Mouse (Mus musculus) embryo, embryonic 11 days (tissue): ENCODE measurements at regions not wholly inside any gene's neighbourhood (a gene's known extent, or its start where the extent isn't known, plus 50 kb on each side); places are given as distances from the start of the nearest gene placed in this dataset.

Experiments used
- DNase-seq: peaks from one replicate; pipeline ENCODE4 v3.0.0-alpha.2; 2015

DNA sequence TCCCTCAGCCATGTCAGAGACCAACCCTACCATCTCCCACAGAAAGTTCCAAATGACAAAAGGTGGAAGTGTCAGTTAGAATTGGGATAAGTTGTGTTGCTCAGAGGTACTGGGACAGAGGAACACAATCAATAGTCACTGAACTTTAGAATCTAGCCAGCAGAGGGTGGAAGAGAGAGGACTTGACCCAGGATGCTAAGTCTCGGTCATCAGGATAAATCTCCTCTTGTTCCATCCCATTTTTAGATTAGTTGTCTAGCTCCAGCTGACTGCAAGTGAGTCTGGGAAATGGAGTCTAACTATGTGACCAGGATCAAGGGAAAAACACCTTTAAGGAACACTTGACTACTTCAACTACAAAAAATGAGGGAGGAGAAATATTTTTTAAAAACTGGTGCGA, 91.5 kb downstream of the Fam84b start:
- DNase-seq: peak; percentile 5

DNA sequence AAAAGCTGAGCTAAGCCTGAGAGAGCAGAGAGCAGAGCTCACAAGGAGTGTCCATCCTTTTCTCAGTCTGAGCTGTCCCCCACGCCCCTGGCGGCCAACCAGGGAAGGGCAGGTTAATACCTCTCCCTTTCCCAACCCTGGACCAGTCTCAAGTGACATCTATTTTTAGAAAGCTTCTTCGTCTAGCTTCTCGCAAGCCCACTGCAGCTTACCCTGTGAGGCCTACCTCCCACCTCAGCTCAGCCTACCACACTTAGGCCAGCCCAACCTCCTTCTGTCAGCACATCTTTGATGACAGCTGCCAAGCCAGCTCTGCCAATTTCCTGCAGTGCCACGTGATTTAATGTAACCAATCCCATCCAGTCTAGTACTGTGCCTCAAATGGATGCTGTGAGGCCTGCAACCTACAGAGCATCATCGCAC, 93.6 kb downstream of the Fam84b start:
- DNase-seq: peak; percentile 69

DNA sequence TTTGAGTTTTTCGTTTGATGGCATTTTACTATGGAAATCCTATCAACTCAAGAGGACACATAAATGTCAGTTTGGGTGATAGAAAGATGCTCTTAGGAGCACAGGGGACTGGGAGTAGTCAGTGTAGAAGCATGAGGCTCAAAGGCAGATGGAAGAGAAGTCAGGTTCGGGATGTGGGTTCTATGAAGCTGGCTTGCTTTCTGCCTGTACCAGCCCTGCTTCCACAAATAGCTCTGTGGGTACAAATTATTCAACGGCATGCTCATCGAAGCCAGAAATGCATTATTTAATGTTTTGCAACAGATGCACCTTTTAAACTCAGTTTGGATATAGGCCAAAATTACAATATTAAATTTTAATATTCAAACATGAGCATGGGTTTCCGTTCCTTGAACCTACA, 99.3 kb downstream of the Fam84b start:
- no peak for DNase-seq

DNA sequence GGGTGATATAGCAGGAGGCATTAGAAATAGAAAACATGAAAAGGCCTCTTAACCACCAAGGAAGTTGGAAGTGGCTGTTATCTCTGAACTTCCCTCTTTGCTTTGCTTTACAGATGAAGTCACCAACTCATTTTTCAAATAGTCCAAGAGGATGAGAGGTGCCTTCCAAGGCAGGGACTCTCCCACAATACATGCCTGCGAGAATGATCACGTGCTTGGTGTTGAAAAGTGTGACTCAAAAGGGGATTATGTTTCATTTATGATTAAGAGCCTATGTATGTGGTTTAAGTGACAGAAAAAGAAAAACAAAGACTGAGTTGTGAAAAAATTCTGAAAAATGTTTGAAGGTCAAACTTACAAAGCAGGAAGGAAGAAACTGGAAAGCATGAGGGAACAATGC, 114.0 kb downstream of the Fam84b start:
- no peak for DNase-seq

DNA sequence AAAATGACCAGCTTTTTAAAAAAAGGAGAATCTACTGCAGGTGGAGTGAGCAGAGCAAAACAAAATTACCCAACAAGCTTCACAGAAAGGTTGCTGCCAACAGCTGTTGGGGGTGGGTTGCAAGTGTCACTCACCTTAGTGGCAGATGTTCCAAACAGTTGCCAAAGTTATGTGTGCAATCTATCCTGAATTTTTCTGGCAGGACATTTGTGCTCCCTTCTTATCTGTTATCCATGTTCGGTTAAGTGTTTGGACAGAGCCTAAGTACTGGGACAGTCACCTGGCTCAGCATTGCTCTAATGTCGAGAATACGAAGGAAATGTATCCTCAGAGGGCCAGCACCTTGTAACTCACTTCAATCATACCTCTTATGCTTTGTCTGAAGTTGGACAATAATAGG, 115.3 kb downstream of the Fam84b start:
- DNase-seq: no peak

DNA sequence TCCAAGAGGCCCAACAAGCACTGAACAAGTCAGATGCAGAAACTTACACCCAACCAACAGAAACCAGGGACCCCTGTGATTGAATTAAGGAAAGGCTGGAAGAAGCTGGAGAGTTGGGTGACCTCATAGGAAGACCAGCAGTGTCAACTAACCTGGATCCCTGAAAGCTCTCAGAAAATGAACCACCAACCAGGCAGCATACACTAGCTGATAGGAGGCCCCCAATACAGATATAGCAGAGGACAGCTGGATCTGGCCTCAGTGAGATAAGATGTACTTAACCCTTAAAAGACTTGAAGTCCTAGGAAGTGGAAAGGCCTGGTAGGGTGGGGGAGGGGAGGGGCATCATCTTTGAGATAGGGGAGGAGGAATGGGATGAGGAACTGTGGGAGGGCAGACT, 121.2 kb downstream of the Fam84b start:
- no peak for DNase-seq

DNA sequence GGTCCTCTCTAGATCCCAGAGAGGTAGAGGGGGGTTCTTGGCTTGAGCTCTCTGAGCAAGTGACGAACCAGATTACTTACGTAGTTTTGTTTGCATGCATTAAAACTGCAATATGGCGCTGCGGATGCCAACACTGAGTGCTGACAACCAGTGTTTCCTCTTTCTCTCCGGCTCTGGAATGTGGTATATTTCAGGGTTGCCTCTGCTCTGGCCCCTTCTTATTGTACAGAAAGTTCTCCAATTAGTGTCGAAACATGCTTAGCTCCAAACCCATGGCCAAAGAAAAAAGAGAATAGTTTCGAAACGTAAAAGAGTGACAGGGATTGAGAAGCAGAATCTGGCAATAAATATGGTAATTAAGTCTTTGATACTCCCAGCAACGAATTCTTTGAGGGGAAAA, 124.8 kb downstream of the Fam84b start:
- DNase-seq: no peak

DNA sequence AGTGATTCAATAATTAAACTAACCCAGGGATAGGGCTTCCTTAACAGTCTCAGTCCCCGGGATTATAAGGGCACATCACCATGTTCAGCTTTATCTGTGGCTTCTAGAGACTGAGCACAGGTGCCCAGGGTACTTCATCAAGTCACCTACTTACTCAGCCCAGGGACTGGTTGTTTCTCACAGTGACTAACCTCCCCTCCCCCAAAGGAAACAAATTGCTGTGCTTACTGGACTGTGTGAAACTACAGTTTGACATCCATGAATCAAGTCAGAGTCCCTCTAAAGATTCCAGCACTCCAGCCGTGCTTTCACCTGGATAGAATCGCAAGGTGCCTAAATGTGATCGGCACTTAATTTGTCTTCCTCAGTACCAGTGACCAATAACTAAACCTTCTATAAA, 125.2 kb downstream of the Fam84b start:
- no peak for DNase-seq

DNA sequence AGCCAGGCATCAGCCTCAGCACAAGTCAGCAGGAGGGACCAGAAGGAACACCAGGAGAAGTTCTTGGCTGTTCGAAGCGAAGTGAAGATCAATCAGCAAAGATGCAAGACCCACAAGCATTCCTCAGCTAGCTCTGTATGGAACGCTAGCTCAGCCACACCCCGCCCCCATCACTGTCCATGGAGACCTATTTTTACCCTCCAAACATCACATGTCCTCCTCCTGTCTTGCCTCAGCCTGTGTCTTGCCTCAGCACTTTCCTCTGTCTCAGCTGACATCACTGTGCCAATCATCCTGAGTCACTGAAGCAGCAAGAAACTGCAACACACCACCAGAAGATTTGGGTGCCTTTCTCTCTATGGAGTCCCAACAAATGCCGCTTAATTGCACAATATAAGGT, 134.2 kb downstream of the Fam84b start:
- DNase-seq: no peak

DNA sequence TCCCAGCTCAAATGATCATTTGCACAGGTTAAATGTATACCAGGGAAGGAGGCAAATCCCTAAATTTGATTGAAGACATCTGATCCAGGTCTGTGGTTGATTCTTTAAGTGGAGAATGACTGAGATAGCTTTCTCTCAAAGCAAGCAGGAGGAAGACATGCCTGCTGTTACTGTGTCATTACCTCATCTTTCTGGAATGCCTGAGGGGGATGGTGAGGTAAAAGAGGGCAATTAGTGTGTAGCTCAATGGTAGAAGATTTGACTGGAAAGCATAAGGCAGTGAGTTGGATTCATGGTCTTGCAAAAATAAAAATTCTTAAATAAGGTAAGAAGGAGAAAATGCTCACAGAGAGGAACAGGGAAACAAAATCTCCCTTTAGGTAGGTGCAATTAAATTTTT, 144.9 kb downstream of the Fam84b start:
- peak; percentile 64 for DNase-seq

DNA sequence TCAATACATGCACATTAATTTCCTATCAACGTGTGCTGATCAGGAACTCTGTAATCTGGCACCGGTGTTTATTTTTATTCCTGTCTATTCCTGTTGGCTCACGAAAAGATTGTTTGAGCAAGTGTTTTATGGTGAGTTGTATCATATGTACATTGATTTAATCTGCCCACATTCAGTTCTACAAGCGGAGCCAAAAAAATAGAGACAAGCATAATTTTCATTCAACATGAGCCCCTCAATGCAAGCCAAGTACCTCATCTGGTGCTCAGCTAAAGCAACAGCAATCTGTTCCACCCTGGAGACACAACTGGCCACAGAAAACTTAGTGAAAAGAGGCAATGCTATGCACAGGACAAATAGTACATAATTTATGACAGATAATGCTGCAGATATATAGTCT, 147.6 kb downstream of the Fam84b start:
- no peak for DNase-seq

DNA sequence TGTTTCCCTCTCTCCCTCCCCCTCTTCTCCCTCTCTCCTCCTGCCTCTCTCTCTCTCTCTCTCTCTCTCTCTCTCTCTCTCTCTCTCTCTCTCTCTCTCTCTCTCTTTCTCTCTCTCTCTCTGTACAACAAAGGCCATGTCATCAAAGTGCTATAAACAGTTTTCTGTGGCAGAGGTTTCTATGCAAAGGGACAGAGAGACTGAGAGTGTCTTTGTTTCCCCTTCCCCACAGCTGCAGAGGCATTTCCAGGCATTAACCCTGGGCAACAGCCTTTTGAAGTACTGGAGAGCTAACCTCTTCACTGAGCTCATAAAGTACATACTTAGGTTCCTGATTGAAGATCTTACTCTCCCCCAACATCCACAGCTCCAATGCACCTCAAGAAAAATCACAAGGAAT, 152.3 kb downstream of the Fam84b start:
- DNase-seq: no peak

DNA sequence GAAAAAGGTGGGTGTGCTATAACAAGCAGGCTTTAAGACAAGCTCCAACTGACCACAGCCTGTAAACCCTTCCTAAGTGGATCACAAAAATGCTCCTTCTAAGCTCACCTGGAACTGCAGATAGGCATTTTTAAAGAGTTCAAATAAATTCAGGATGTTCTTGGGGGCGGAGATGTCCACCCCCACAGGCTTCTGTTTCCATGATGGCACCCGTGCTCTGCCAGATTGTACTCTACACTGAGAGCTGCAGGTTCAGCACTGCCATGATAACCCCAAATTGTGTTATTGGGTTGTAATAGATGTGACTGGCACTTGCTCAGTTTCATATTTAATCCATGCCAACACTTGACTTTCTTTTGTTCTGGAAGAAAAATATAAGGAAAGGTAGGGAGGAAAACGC, 158.8 kb downstream of the Fam84b start:
- no peak for DNase-seq

DNA sequence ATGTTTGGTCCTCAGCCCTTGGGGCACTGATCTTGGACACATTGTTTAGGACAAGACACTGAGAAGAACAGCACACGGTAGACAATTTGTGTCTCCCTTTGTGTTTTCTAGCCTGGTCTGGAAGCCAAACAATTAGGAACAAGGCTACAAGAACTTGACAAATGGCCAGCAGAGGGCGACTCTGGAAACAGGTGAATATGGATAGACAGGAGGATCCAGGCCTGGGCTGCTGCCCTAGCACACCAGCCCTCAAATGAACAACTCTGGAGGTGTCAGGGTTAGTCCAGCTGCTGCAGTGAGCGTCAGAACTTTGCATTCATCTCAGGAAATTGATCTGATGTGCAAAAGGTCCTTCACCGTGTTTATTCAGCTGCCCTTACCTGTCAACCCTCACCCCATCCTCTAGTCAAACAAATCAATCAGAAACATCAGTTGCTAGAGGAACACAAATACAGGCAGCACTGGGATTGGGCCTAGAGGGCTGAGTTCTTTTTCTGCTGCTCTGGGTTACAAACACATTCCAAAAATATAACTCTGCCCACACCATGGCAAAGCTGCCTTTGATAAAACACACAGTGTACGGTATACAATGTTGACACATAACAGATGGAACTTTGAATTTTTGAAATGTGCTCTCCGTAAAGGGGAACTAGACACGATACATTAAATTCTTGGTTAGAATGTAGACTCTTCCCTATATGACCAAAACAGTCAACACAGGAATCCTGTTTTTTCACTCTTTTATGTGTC, 159.7 kb downstream of the Fam84b start:
- peak; percentile 61 for DNase-seq

DNA sequence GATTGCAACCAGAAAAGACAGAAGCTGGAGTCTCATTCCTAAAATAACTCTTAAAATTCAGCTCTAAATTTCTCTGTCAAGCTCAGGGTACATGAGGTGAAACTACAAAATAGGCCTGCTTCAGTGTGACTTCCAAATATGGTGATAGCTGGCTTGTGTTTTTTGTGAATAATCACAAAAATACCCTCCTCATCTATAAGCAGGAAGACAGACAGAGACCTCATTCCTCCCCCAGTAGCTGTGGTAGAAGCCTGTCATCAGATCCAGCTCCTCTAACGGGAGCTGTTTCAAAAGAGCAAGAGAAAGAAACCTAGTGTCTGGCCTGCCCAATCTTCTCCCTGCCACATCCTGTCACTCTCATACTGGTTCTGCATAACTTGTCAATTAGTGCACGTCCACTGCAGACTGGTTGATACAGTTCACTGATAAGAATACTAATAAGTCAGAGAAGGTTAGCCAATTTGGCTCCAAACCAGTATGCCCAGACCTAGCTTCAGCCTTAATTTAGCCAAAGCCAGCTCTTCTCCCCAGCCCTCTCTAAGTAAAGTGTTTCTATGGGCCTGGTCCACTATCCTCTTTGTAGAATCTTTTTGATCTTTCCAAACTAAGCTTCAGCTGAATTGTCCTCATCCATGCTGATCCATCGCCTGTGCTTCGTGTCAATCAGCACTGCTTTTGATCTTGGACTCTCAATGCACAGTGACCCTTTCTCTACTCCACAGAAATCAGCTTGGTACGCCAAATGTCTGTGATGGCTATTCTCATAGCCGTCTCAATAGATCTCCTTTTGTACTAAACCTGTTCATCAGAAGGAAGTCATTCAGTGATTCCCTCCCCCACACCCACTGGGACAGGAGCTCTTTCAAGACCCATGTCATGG, 160.6 kb downstream of the Fam84b start:
- DNase-seq: no peak

DNA sequence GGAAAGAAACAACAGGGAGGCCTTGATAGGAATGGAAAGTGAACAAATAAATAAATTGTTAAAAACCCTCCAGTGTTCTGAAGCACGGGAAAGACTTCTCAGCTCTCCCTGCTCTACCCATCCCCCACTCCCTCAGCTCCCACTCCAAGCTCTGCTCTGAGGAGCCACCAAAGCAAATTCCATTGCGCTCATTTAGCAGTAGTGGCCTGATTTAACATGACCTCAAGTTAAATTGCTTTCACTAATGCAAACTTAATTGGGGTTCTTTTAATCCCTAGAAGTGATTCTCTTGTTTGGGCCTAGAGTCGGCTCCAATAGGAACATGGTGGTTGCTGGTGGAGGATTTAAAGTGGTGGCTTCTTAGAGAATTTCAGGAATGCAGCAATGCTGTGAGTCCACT, 161.4 kb downstream of the Fam84b start:
- peak; percentile 35 for DNase-seq

DNA sequence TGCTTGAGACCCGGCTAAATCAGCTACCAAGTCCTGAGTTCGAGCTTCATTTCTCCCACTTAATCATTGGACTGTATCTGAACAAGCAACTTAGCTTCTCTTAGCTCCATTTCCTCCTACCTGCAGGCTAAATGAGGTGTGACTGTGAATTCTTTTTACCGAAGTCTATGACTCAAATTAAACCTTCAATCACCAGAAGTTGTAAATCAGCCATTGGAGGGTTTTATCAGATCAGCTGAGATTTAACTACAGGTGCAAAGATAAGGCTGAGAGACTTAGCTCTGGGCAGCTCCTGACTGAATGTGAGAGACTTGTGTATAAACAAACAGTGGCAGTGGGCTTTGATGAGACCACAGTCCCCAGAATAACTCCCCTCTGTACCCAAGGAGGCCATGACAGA, 176.2 kb downstream of the Fam84b start:
- no peak for DNase-seq

DNA sequence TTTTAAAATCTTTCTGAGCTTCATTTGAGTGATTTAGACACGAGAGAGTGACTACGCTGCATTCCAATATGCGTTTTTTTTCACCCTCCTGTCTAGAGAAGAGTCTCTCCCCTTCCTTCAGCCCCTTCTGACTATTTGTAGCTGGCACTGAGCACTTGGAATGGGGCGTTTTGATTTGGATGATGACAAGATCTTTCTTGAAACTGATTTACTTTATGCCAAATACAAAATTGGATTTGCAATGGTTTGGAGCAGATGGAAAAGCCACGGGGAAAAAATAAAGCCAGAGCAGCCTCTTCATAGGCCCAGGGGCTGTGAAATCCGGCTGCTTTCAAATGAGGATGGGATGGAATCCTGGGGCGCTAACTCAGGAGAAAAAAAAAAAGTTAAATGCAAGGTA, 196.0 kb downstream of the Fam84b start:
- no peak for DNase-seq

DNA sequence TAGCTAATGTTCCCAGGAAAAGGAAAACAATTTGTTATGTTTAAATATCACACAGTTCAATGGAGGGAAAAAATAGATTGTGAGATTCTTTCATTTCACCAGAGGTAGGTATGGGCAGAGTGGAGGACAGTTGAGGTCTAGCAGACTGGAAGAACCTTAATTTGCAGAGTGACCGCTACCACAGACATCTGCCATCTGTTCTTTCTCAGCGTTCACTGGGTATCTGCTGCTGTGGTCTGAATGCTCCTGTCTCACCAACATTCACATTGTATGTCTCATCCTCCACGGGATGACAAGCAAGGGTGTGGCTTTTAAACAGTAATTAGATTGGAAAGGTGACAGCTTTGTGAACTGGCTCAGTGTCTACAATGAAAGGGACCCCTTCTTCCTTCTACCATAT, 198.5 kb downstream of the Fam84b start:
- DNase-seq: no peak

DNA sequence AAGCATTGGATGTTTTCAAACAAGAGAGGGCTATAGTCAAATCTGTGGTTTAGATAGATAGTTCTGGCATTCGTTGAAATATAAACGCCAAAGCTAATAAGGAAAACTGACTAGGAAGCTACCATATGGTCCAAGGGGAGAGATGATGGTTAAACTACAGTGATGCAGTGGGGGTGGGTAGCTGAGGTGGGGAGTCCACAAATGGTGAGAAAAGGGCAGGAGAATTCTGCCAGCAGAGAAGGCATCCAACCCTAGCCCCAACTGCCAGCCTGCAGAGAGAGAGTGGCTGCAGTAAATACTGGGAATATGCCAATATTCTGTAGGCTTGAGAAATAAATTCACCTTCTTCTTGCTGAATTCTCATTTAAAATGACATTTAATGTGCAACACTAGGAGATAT, 204.3 kb downstream of the Fam84b start:
- DNase-seq: no peak

DNA sequence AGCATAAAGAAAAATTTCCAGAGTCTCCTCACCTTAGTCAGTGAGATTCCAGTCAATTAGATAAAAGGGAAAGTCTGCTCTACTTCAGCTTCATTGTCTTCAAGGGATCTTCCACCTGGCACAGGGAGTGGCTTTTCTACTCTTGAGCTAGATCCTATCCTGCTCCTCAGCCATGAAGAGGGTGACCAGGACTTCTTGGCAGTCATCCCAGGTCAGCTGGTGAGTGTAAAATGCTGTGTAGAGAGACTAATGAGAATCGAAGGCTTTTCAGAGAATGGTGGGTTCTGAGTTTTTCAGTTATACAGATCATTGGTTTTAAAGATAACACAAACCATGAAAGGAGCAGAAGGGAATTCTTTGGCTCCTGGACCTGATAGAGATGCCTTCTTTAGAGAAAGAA, 211.8 kb downstream of the Fam84b start:
- DNase-seq: no peak

DNA sequence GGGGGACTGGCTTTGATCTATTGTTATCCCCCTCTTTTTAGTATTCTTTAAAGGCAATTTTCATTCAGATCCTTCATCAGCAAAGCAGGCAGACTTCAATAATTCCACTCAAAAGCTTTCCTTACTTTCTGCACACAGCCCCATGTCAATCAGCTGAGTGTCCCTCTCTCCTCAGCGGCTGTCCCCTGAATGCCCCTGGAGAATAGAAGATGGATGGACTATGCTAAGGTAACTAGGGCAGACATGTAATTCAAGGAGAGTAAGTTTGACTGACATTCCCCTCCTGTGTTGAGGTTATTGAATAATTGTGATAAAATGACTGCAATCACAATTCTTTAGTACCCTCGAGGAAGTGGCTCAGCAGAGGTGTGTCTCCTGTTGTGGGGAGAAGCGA, 220.1 kb downstream of the Fam84b start:
- no peak for DNase-seq

DNA sequence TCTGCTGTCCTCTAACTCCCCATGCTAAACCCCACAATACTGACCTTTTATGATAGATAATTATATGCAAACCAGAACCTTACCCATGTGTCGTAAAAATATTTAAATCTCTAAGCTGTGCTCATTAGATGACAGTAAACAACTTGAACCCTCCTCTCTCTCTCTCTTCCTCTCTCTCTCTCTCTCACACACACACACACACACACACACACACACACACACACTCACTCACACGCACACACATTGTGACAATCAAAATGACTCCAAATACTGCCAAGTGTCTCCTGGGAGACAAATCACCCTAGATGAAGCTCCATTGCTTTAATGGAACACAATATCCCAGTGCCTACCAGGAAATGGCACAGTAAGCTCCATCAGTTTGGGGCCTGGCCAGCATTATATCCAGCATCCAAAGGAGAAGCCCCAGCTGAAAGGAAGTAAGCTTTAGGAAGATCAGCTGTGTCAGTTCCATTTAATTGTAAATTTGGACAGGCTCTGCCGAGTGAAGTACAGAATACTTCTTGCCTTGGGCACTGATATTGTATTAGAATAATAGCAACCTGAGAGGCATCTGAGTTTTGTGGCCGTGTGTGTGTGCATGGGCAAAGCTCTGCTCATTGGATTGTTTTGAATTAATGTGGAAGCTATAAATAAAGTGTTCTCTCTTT, 220.7 kb downstream of the Fam84b start:
- peak; percentile 7 for DNase-seq
